In the genomic region with DNA sequence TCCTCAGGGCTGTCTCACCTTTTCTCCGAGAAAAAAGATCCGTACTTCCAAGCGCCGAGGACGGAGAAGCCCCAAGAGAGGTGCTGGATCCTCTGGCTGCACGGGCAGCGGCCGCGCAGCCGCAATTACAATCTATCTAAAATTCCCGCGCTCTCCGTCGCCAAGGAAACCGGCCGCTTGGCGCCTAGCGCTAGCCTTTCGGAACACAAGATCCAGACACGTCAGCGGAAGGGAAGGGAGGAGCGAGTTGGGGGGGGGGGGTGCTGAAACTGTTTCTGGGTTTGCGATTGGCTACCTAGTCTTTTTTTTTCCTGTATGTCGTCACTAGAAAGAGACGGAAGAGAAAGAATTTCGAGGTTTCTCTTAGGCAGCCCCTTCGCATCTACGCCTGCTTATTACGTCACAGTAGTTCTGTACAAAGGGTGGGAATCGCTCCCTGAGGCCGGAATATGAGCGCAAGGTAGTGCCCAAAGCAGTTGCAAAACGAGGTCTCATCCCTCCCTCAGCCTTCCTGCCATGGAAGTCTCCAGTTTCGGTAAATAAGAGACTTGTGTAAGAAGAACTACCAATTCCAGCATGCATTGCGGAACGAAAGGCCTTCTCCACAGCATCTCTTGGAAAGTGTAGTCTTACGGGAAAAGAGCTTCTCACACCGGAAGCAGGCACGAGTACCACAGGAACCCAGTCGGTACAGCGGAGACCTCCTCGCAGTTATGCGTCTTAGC, we compare ENCODE assay signal across 8 mouse cellular contexts. TPM values are rescaled to one million over a fixed set of nuclear protein-coding genes. Genes with fewer than 3 reads are reported as not detected.
DNase-seq lines count a peak whose midpoint lies in the region; ATAC-seq lines count a peak whose summit lies in the region.

A gene (minus strand): TSS at position 205 of the 725 bp plus-strand sequence.
A gene (plus strand): TSS at position 399 of the 725 bp plus-strand sequence.

- H3K4me3 ChIP-seq in hindbrain, embryonic 15.5 days = peak within 1 kb of the TSS; percentile 80

- H3K4me1 ChIP-seq in hindbrain, embryonic 15.5 days (replicated peaks) = peaks cover 37% of the 10 kb centered on the region

- H3K36me3 ChIP-seq in hindbrain, embryonic 15.5 days = peaks cover 5% of the 10 kb centered on the region; the same call in 1 of the 2 replicates

- peak within 1 kb of the TSS; percentile 73 for H3K9ac ChIP-seq in hindbrain, embryonic 15.5 days

- H3K9me3 ChIP-seq in hindbrain, embryonic 15.5 days = no peaks in the 10 kb centered on the region

- no peaks in the 10 kb centered on the region for H3K27me3 ChIP-seq in hindbrain, embryonic 15.5 days

- H3K4me2 ChIP-seq in hindbrain, embryonic 15.5 days = peak within 1 kb of the TSS; percentile 70

- ATAC-seq in hindbrain, embryonic 15.5 days (ENCODE audit: low FRiP score, low read depth) = peak; percentile 81

- DNase-seq in T-cell, adult 2 months (ENCODE audit: low spot score) = peak; percentile 88
- DNase-seq in cerebellum, postnatal 36 days = peak; percentile 90 to 93
- peak; percentile 90 to 98 for DNase-seq in frontal cortex, postnatal 36 days (ENCODE audit: low spot score in 2 of 2)
- DNase-seq in left cerebral cortex, adult 11 months (ENCODE audit: low spot score) = peak; percentile 87
- DNase-seq in lung, postnatal 4 days = peak; percentile 94 to 96
- peak; percentile 97 for DNase-seq in retina, postnatal 7 days (ENCODE audit: low read depth, low spot score)
- peak; percentile 77 for DNase-seq in urinary bladder, adult 2 months (ENCODE audit: low spot score)

- under 1% methylated on average over 43 of the region's 43 CpGs for whole genome bisulfite sequencing in hindbrain, embryonic 15.5 days

- peak within 1 kb of the TSS; percentile 97 for H3K27ac ChIP-seq in hindbrain, embryonic 15.5 days (replicated peaks)

RNA-seq across cellular contexts. Expression of the first gene that starts in this region (rescaled TPM):
- 2.8 and 3.0 TPM in 2 replicates for polyA plus RNA-seq in hindbrain, embryonic 15.5 days (2015; fragmentation: Nextera tagmentation; extraction: Ambion mirVana)
- polyA plus RNA-seq in urinary bladder, adult 2 months (2012; rRNA removed) = 0.43 and 0.59 TPM in 2 replicates

RNA-seq across cellular contexts. Expression of the second gene that starts in this region (rescaled TPM):
- polyA plus RNA-seq in hindbrain, embryonic 15.5 days (2015; fragmentation: Nextera tagmentation; extraction: Ambion mirVana) = 87.6 and 92.4 TPM in 2 replicates
- polyA plus RNA-seq in urinary bladder, adult 2 months (2012; rRNA removed) = 85.6 and 91.1 TPM in 2 replicates

Comparison
In these comparisons a context has a peak if more than half of its experiments do, and no peak if none do; other contexts are left out.
1. Peak in every context shown above with its lines: DNase-seq, ATAC-seq, H3K4me3 ChIP-seq and H3K27ac ChIP-seq.